Mouse (Mus musculus): ENCODE measurements around the gene Zp2. TPM values are rescaled to one million over a fixed set of nuclear protein-coding genes. Genes with fewer than 3 reads are reported as not detected.

Gene Zp2
- polyA plus RNA-seq, 1 experiment from 2014 or later: not detected

DNA sequence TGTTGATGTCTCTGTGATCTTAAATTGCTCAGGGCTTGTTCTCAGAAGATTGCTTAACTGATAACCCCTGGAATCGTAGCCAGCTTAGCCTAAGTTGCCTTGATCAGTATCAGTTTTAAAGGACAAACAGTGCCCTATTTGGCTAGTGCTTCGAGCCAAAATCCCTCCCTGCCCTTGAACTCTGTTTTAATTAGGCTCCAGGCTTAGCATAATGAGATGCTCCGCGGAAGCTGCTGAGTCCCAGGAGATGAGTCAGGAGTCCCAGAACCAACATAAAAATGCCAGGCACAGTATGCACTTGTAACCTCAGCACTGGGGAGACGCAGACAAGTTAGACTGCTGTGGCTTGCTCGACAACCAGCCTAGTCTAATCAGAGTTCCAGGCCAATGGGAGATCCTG, 27.6 kb downstream of the Zp2 start:
- H3K36me3 ChIP-seq (ENCODE audit: control insufficient read depth, insufficient read depth, low read length): no peaks in the 10 kb centered on the region
- H3K4me1 ChIP-seq (ENCODE audit: control insufficient read depth, insufficient read depth, low read length): no peaks in the 10 kb centered on the region
- no peaks in the 10 kb centered on the region for H3K27me3 ChIP-seq (ENCODE audit: control insufficient read depth, insufficient read depth, low read depth, low read length)
- no peak overlapping the region for H3K4me3 ChIP-seq (ENCODE audit: low read depth, low read length)
- no peak overlapping the region for H3K9ac ChIP-seq (ENCODE audit: low read depth, low read length)
- H3K4me2 ChIP-seq (ENCODE audit: low read length): no peak overlapping the region
- H3K9me3 ChIP-seq (replicated peaks; ENCODE audit: control insufficient read depth, low read length, poor library complexity, severe bottlenecking): no peaks in the 10 kb centered on the region
- H3K27ac ChIP-seq (ENCODE audit: low read length): no peak overlapping the region
- peak; percentile 36; the same call in 1 of the 2 replicates for ATAC-seq
- 13% methylated on average over 6 of the region's 6 CpGs for WGBS

DNA sequence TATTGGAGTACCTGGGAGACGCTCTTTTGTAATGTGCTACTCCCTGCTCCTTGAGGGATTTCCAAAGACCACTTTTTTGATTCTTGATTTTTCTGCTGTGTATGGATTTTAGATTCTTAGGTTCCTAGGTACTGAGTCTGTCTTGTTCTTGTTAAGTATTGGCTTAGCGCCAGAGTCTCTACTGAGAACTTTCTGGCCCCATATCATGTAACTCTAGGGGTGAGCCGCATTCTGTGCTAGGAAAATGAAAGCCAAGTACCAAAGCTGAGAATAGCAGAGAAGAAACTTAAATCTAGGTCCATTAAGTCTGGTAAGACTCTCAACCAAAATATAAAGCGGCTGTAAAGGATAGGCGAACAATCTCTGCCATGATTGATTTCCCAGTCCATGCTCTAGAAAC, 28.1 kb downstream of the Zp2 start:
- Histone ChIP-seq H3K27me3 (ENCODE audit: control insufficient read depth, insufficient read depth, low read depth, low read length) (no peaks in the 10 kb centered on the region), H3K4me3 (ENCODE audit: low read depth, low read length) (no peak overlapping the region), H3K36me3 (ENCODE audit: control insufficient read depth, insufficient read depth, low read length) (no peaks in the 10 kb centered on the region), H3K4me1 (ENCODE audit: control insufficient read depth, insufficient read depth, low read length) (no peaks in the 10 kb centered on the region), H3K4me2 (ENCODE audit: low read length) (no peak overlapping the region), H3K9me3 (replicated peaks; ENCODE audit: control insufficient read depth, low read length, poor library complexity, severe bottlenecking) (no peaks in the 10 kb centered on the region), H3K27ac (ENCODE audit: low read length) (no peak overlapping the region), H3K9ac (ENCODE audit: low read depth, low read length) (no peak overlapping the region)
- 87% methylated on average over 5 of the region's 5 CpGs for WGBS
- no peak for ATAC-seq

DNA sequence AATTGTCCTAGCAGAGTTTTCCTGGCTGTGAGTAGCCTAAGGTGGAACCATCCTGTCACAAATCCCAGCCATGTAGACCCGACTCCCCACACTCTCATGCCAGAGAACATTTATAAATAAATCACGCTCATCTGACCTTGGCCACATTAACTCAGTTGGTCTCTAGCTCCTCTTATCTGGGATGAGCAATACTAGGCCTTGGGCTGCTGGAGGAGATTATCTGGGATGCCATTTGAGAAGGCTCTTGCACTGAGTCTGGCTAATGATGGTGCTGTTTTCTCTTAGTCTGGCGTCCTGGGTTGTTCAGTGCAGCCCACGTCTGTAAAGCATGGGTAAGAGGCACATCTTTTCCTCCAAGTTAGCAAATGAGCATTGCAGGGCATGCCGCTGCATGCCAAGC, 35.4 kb downstream of the Zp2 start:
- Histone ChIP-seq H3K9me3 (replicated peaks; ENCODE audit: control insufficient read depth, low read length, poor library complexity, severe bottlenecking) (no peaks in the 10 kb centered on the region), H3K27me3 (ENCODE audit: control insufficient read depth, insufficient read depth, low read depth, low read length) (no peaks in the 10 kb centered on the region), H3K27ac (ENCODE audit: low read length) (no peak overlapping the region), H3K4me1 (ENCODE audit: control insufficient read depth, insufficient read depth, low read length) (no peaks in the 10 kb centered on the region), H3K4me2 (ENCODE audit: low read length) (no peak overlapping the region), H3K9ac (ENCODE audit: low read depth, low read length) (no peak overlapping the region), H3K4me3 (ENCODE audit: low read depth, low read length) (no peak overlapping the region), H3K36me3 (ENCODE audit: control insufficient read depth, insufficient read depth, low read length) (no peaks in the 10 kb centered on the region)
- WGBS: 92% methylated on average over 5 of the region's 5 CpGs
- ATAC-seq: no peak

DNA sequence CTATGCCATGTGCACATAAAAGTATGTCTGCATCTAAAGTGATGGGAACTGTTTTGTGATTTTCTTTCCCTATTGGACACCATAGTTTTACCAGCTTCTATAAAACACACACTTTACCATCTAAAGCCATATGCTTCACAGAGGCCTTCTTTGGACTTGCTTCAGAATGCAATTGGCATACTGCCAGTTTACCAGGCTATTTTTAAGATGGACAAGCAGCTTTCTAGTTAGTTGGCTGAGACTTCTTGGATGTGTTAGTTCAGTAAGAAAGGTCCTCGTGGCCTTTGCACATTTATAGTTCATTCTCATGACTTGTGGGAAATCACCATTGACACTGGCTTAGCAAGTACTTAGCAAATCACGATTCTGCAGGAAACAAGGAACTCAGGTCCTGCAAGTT, 38.7 kb downstream of the Zp2 start:
- Histone ChIP-seq H3K27ac (ENCODE audit: low read length) (no peak overlapping the region), H3K4me1 (ENCODE audit: control insufficient read depth, insufficient read depth, low read length) (peaks cover 7% of the 10 kb centered on the region; the same call in 1 of the 2 replicates), H3K9ac (ENCODE audit: low read depth, low read length) (no peak overlapping the region), H3K4me2 (ENCODE audit: low read length) (no peak overlapping the region), H3K9me3 (replicated peaks; ENCODE audit: control insufficient read depth, low read length, poor library complexity, severe bottlenecking) (no peaks in the 10 kb centered on the region), H3K4me3 (ENCODE audit: low read depth, low read length) (no peak overlapping the region), H3K27me3 (ENCODE audit: control insufficient read depth, insufficient read depth, low read depth, low read length) (peaks cover 4% of the 10 kb centered on the region; the same call in 1 of the 2 replicates), H3K36me3 (ENCODE audit: control insufficient read depth, insufficient read depth, low read length) (no peaks in the 10 kb centered on the region)
- ATAC-seq: no peak
- WGBS: 71% methylated on average over 2 of the region's 2 CpGs

DNA sequence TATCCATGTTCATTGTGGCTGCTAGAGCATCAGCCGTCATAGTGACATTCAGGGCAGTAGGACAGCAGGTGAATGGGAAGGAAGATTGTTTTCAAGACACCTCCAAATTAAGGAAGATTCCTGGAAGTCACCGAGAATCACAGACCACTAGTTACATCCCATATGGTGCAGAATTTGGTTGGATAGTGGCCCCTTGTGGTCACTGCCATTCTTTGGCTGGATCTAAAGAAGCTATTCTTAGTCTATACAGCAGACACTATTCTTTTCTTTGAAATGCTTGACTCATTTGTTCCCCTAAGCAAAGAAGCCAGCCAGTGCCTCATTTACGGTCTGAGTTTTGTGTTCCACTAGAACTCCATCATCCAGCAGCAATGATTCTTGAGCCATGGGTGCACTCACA, 40.1 kb downstream of the Zp2 start:
- 51% methylated on average over 3 of the region's 3 CpGs for WGBS
- no peak for ATAC-seq
- Histone ChIP-seq H3K4me2 (ENCODE audit: low read length) (no peak overlapping the region), H3K27ac (ENCODE audit: low read length) (no peak overlapping the region), H3K27me3 (ENCODE audit: control insufficient read depth, insufficient read depth, low read depth, low read length) (peaks cover 4% of the 10 kb centered on the region; the same call in 1 of the 2 replicates), H3K9ac (ENCODE audit: low read depth, low read length) (no peak overlapping the region), H3K9me3 (replicated peaks; ENCODE audit: control insufficient read depth, low read length, poor library complexity, severe bottlenecking) (no peaks in the 10 kb centered on the region), H3K4me3 (ENCODE audit: low read depth, low read length) (no peak overlapping the region), H3K4me1 (ENCODE audit: control insufficient read depth, insufficient read depth, low read length) (peaks cover 7% of the 10 kb centered on the region; the same call in 1 of the 2 replicates), H3K36me3 (ENCODE audit: control insufficient read depth, insufficient read depth, low read length) (no peaks in the 10 kb centered on the region)

DNA sequence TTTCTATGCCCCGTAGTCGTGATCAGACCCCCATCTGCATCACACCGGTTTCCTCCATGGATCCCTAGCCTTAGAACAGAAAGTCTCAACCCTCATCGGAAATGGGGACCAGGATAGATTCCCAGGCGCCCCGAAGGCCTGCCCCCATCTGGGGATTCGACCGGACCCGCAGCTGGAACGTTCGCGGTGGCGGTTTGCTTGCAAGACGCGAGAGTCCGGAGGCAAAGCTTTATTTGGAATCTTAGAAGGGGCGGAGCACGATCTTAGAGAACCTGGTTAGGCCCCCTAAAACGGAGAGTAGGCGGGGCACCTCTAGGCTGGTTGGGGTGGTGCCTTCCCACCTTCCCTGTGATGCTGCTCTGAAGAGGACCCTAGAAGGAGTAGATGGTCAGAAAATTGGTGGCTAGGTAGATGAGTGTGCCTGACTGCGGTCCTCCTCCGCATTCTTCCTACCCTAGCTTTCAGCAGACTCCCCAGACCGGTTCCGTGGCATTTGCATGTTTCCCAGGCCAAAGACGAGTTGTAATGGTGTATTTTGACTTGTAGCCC, 42.0 kb downstream of the Zp2 start:
- H3K4me3 ChIP-seq (ENCODE audit: low read depth, low read length): peak overlapping the region; percentile 46
- 2% methylated on average over 25 of the region's 25 CpGs for WGBS
- H3K9ac ChIP-seq (ENCODE audit: low read depth, low read length): peak overlapping the region; percentile 63
- peak overlapping the region; percentile 91 for H3K4me2 ChIP-seq (ENCODE audit: low read length)
- H3K27me3 ChIP-seq (ENCODE audit: control insufficient read depth, insufficient read depth, low read depth, low read length): peaks cover 4% of the 10 kb centered on the region; the same call in 1 of the 2 replicates
- H3K36me3 ChIP-seq (ENCODE audit: control insufficient read depth, insufficient read depth, low read length): no peaks in the 10 kb centered on the region
- H3K4me1 ChIP-seq (ENCODE audit: control insufficient read depth, insufficient read depth, low read length): peaks cover 7% of the 10 kb centered on the region; the same call in 1 of the 2 replicates
- no peaks in the 10 kb centered on the region for H3K9me3 ChIP-seq (replicated peaks; ENCODE audit: control insufficient read depth, low read length, poor library complexity, severe bottlenecking)
- peak; percentile 39; the same call in 1 of the 2 replicates for ATAC-seq
- no peak overlapping the region for H3K27ac ChIP-seq (ENCODE audit: low read length)

DNA sequence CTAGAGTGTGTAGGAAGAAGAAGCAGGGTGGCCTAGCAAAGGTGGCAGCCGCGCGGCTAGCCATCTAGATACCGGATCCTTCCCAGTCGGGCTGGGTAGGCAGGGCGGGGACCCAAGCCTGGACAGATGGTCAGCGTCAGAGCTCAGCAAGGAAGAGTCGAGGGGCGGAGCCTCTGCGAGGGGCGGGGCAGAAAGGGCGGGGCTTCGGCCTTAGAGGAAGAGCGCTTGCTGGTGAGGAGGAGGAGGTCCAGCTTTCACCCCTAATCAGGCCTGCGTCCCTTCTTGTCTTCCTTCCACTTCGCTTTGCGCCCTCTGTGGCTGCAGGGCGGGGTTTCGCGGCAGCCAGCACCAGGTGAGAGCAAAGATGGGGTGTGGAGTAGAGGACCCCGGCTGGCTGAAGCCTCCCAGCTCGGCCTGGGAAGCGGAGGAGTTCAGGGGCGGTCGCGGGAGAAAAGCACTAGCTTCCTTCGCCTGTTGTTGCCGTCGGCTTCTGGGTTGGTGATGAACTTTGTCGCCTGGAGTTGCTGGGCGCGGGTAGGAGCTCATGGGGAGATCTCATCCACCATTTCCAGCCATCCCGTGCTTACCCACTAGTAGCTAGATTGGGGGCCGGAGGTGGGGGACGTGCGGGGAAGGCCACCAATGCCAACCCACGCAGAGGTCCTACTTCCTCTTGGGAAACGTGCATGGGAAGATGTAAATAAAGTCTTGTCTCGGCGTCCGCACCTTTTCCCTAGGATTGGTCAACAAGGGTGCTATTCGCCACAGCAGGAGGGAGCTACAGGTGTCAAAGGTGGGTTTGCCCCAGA, 42.7 kb downstream of the Zp2 start, which contains the start of gene Tmem159:
TSS of gene Tmem159 (plus strand) at position 190 of the 809 bp plus-strand sequence.
- H3K27me3 ChIP-seq (ENCODE audit: control insufficient read depth, insufficient read depth, low read depth, low read length): peaks cover 4% of the 10 kb centered on the region; the same call in 1 of the 2 replicates
- under 1% methylated on average over 41 of the region's 42 CpGs for WGBS
- H3K4me2 ChIP-seq (ENCODE audit: low read length): peak within 1 kb of the TSS; percentile 91
- peak within 1 kb of the TSS; percentile 63 for H3K9ac ChIP-seq (ENCODE audit: low read depth, low read length)
- ATAC-seq: peak; percentile 83
- H3K4me3 ChIP-seq (ENCODE audit: low read depth, low read length): peak within 1 kb of the TSS; percentile 46
- no peaks in the 10 kb centered on the region for H3K9me3 ChIP-seq (replicated peaks; ENCODE audit: control insufficient read depth, low read length, poor library complexity, severe bottlenecking)
- peaks cover 7% of the 10 kb centered on the region; the same call in 1 of the 2 replicates for H3K4me1 ChIP-seq (ENCODE audit: control insufficient read depth, insufficient read depth, low read length)
- H3K27ac ChIP-seq (ENCODE audit: low read length): no peak within 1 kb of the TSS
- H3K36me3 ChIP-seq (ENCODE audit: control insufficient read depth, insufficient read depth, low read length): no peaks in the 10 kb centered on the region

DNA sequence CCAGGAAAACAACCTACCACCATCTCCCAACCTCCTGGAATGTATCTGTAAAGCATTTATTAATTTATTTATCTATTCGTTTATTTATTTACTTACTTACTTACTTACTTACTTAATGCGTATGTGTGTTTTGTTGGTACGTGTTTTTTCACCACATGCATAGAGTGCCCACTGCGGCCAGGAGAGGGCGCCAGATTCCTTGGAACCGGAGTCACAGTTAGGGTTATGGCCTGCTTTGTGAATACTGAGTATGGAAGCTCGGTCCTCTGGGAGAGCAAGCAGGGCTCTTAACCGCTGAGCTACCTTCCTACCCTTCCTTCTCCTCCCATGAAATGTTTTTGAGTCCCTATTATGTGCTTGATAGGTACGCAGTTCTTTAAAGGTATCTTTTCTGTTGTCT, 46.7 kb downstream of the Zp2 start:
- H3K27ac ChIP-seq (ENCODE audit: low read length): no peak overlapping the region
- H3K4me2 ChIP-seq (ENCODE audit: low read length): no peak overlapping the region
- ATAC-seq: no peak
- no peaks in the 10 kb centered on the region for H3K9me3 ChIP-seq (replicated peaks; ENCODE audit: control insufficient read depth, low read length, poor library complexity, severe bottlenecking)
- H3K36me3 ChIP-seq (ENCODE audit: control insufficient read depth, insufficient read depth, low read length): no peaks in the 10 kb centered on the region
- H3K9ac ChIP-seq (ENCODE audit: low read depth, low read length): no peak overlapping the region
- H3K4me1 ChIP-seq (ENCODE audit: control insufficient read depth, insufficient read depth, low read length): peaks cover 6% of the 10 kb centered on the region; the same call in 1 of the 2 replicates
- peaks cover 2% of the 10 kb centered on the region; the same call in 1 of the 2 replicates for H3K27me3 ChIP-seq (ENCODE audit: control insufficient read depth, insufficient read depth, low read depth, low read length)
- no peak overlapping the region for H3K4me3 ChIP-seq (ENCODE audit: low read depth, low read length)
- WGBS: 25% methylated on average over 9 of the region's 9 CpGs

DNA sequence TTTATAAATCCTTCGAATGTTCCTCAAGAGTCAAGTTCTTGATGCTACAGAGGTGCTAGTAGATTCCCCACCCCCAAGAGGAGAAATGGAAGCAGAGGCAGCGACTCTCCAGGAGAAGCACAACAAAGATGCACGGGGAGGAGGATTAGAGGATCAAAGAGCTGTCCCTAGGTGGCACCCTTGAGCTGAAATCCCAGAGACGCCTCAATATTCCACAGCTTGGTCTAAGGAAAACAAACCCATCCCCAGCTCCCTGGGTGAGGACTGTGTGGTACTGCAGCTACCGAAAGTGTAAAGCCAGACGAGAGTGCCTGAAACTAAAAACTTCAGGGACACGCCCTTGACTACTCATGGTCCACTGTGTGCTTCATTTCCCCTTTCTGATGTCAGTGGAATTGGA, 47.2 kb downstream of the Zp2 start:
- Histone ChIP-seq H3K27ac (ENCODE audit: low read length) (no peak overlapping the region), H3K4me3 (ENCODE audit: low read depth, low read length) (no peak overlapping the region), H3K36me3 (ENCODE audit: control insufficient read depth, insufficient read depth, low read length) (no peaks in the 10 kb centered on the region), H3K4me1 (ENCODE audit: control insufficient read depth, insufficient read depth, low read length) (peaks cover under 1% of the 10 kb centered on the region; the same call in 1 of the 2 replicates), H3K9ac (ENCODE audit: low read depth, low read length) (no peak overlapping the region), H3K9me3 (replicated peaks; ENCODE audit: control insufficient read depth, low read length, poor library complexity, severe bottlenecking) (no peaks in the 10 kb centered on the region), H3K27me3 (ENCODE audit: control insufficient read depth, insufficient read depth, low read depth, low read length) (no peaks in the 10 kb centered on the region), H3K4me2 (ENCODE audit: low read length) (no peak overlapping the region)
- 8% methylated on average over 7 of the region's 7 CpGs for WGBS
- no peak for ATAC-seq
